Mouse (Mus musculus) limb, embryonic 15.5 days (tissue): ENCODE results near the gene Pgrmc2. TPM values are rescaled to one million over a fixed set of nuclear protein-coding genes. Genes with fewer than 3 reads are reported as not detected.

Experiments used
- ATAC-seq: fragments of 200-750 bp; cut with Nextera tagmentation; 2 replicates; pipeline ENCODE4 v1.8.0; 2017; ENCODE audit warnings: low read depth, moderate TSS enrichment; ENCODE audit not compliant: insufficient number of reproducible peaks, low FRiP score, low TSS enrichment
- H3K27ac ChIP-seq: fragments of 300-500 bp; sonication (generic); 2 replicates; pipeline ENCODE4 v1.5.1; 2015; ENCODE audit warnings: moderate library complexity, mild to moderate bottlenecking, inconsistent platforms
- H3K27me3 ChIP-seq: fragments of 300-500 bp; sonication (generic); 2 replicates; pipeline ENCODE4 v1.6.1; 2015; ENCODE audit warnings: inconsistent platforms
- H3K36me3 ChIP-seq: fragments of 300-500 bp; sonication (generic); 2 replicates; pipeline ENCODE4 v1.6.1; 2015; ENCODE audit warnings: inconsistent platforms
- H3K4me1 ChIP-seq: fragments of 300-500 bp; sonication (generic); 2 replicates; pipeline ENCODE4 v1.6.1; 2015; ENCODE audit warnings: inconsistent platforms
- H3K4me2 ChIP-seq: fragments of 300-500 bp; sonication (generic); 2 replicates; pipeline ENCODE4 v1.6.1; 2015; ENCODE audit warnings: mild to moderate bottlenecking, inconsistent platforms
- H3K4me3 ChIP-seq: fragments of 300-500 bp; sonication (generic); 2 replicates; pipeline ENCODE4 v1.5.1; 2015; ENCODE audit warnings: mild to moderate bottlenecking, inconsistent platforms
- H3K9ac ChIP-seq: fragments of 300-500 bp; sonication (generic); 2 replicates; pipeline ENCODE4 v1.6.1; 2015; ENCODE audit warnings: inconsistent platforms
- H3K9me3 ChIP-seq: fragments of 300-500 bp; sonication (generic); 2 replicates; pipeline ENCODE4 v1.6.1; 2016; ENCODE audit warnings: inconsistent platforms
- WGBS: fragments of 180-500 bp; shearing (Covaris S2); methylation state at CpG from one replicate; pipeline ENCODE4 v1.1.7; 2015; 5-methylcytosine and 5-hydroxymethylcytosine counted together
- polyA plus RNA-seq: library from polyadenylated mRNA; unstranded; fragments of >200 nt; fragmentation: Nextera tagmentation; extraction: Ambion mirVana; gene quantifications from 2 replicates; pipeline ENCODE4 v1.2.1, GENCODE M21; 2015

Gene Pgrmc2
- 40.3 and 46.2 TPM in 2 replicates for polyA plus RNA-seq

DNA sequence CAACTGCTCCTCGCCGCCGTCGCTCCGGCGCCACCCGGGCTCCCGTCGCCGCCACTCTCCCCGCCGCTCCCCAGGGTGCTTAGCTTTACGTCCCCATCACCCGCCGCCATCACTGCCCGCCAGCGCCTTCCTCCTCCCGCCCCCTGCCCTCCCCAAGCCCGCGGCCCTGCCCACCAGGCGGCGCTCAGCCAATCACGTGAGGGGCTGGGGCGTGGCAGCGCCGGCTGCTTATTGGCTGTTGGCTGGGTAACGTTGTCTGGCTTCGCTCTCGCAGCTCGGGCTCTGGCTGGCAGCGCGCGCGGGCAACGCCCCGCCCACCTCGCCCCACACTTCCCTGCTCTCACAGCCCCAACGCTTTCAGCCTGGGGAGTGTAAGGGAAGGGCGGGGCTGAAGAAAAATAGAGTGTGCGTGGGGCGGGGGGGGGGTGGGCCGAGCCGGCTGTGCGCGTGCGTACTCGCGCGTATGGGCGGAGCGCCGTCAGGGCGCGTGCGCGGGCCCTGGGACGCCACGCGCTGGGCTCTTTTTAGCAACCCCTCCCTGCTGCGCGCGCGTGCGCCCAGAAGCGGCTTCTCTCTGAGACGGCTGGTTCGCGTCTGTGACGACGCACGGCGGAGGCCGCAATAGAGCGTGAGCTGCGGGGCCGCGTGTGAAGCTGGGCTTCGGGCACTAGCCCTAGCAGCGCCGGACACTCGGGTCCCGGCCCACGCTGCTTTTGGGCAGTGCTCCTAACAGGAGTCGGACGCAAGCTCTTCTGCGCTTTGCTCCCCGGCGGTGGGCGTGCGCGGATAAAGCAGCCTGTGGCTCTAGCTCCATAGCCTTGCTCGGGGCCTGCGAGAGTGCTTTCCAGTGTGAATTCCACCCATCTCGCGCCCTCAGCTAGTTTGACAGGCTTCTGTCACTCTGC, at the start of gene Pgrmc2:
TSS of gene Pgrmc2 (minus strand) at position 162 of the 905 bp plus-strand sequence.
- Histone ChIP-seq H3K27me3 (no peaks in the 10 kb centered on the region), H3K9ac (peak within 1 kb of the TSS; percentile 78), H3K4me1 (peaks cover 10% of the 10 kb centered on the region), H3K9me3 (no peaks in the 10 kb centered on the region), H3K36me3 (no peaks in the 10 kb centered on the region), H3K27ac (peak within 1 kb of the TSS; percentile 93), H3K4me2 (peak within 1 kb of the TSS; percentile 76), H3K4me3 (peak within 1 kb of the TSS; percentile 96)
- ATAC-seq: peak; percentile 99
- WGBS: under 1% methylated on average over 91 of the region's 95 CpGs

GRCm38 (mm10) chr3:41124000-41124294, 41.1 kb upstream of the Pgrmc2 start:
- Histone ChIP-seq H3K36me3 (no peaks in the 10 kb centered on the region), H3K9me3 (no peaks in the 10 kb centered on the region), H3K4me3 (no peak overlapping the region), H3K4me1 (0 out of 2 replicates have a peak, but pooled peaks cover 5% of the 10 kb centered on the region), H3K4me2 (no peak overlapping the region), H3K27ac (no peak overlapping the region), H3K9ac (no peak overlapping the region), H3K27me3 (0 out of 2 replicates have a peak, but pooled peaks cover 10% of the 10 kb centered on the region)
- WGBS: 14% methylated on average over 12 of the region's 12 CpGs
- ATAC-seq: no peak

- Histone ChIP-seq H3K9me3 (no peaks in the 10 kb centered on the region), H3K9ac (no peak overlapping the region), H3K27ac (no peak overlapping the region), H3K4me3 (no peak overlapping the region), H3K4me1 (0 out of 2 replicates have a peak, but pooled peaks cover 5% of the 10 kb centered on the region), H3K27me3 (0 out of 2 replicates have a peak, but pooled peaks cover 10% of the 10 kb centered on the region), H3K4me2 (no peak overlapping the region), H3K36me3 (no peaks in the 10 kb centered on the region)
- WGBS: 40% methylated on average over 10 of the region's 10 CpGs
- ATAC-seq: no peak
These were observed 40.5 kb upstream of the Pgrmc2 start for GRCm38 (mm10) chr3:41123190-41123999.

DNA sequence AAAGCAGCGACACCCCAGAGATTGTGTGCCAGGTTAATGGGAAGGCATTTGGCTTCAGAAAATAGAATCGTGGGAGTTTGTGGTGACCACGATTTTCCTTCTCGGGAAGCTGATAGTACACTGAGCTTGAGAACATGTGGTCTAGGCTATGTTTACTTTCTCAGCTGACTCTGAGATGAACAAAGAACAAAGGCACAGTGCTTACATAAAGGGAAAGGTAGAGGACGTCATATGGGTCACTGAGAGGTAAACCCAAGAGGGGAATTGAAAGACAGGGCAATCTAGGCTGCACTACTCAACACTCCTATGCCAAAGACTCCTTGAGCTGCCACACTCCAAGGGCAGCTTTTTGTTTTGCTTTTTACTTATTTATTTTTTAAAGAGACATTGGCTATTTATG, 35.3 kb upstream of the Pgrmc2 start:
- H3K9ac ChIP-seq: no peak overlapping the region
- 73% methylated on average over 5 of the region's 5 CpGs for WGBS
- no peaks in the 10 kb centered on the region for H3K27me3 ChIP-seq
- no peak overlapping the region for H3K4me2 ChIP-seq
- no peaks in the 10 kb centered on the region for H3K4me1 ChIP-seq
- H3K27ac ChIP-seq: no peak overlapping the region
- no peaks in the 10 kb centered on the region for H3K36me3 ChIP-seq
- no peak overlapping the region for H3K4me3 ChIP-seq
- no peaks in the 10 kb centered on the region for H3K9me3 ChIP-seq
- no peak for ATAC-seq

GRCm38 (mm10) chr3:41117447-41117846, 34.6 kb upstream of the Pgrmc2 start:
- Histone ChIP-seq H3K4me3 (no peak overlapping the region), H3K9me3 (no peaks in the 10 kb centered on the region), H3K36me3 (no peaks in the 10 kb centered on the region), H3K9ac (no peak overlapping the region), H3K4me2 (no peak overlapping the region), H3K27me3 (no peaks in the 10 kb centered on the region), H3K27ac (no peak overlapping the region), H3K4me1 (no peaks in the 10 kb centered on the region)
- ATAC-seq: no peak

DNA sequence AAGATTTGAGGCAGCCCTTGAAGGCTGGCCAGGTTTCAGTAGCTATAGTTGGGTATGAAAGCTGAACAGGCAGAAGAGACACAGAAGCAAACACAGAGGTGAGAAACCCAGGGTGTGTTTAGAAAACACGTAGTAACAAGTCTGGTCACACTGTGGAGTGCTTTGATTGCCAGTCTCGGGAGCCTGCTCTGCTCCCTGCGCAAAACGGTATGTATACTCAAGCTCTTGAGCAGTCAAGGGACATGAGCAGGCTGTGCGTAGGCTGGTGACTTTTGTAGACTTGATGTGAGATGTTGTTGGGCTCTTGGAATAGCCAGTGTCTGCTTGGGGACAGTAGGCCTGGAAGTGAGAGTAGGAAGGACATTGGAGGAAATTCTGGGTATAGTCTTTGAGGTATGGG, 30.3 kb upstream of the Pgrmc2 start:
- WGBS: 69% methylated on average over 5 of the region's 5 CpGs

DNA sequence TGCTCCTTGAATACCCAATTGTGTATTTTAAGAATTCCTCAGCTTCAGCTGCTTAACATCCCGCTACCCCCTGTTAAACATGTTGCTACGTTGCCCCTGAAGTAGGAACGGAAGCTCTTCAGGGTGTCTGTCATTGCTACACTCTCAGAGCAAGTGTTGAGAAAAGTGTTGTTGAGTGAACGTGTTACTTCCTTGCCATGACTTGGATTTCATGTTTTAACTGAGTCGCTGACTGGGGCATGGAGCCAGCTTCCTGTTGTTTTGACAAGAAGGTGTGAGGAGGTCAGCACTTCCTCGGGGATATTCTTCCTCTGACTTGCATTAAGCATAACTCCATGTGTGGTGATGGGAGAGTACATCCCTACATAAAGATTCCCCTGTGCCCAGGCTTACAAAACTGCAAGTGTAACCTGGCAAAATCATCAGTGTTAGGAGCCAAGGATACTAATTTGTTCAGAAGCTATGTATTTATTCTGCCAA, 25.5 kb upstream of the Pgrmc2 start:
- no peak for ATAC-seq
- H3K4me2 ChIP-seq: no peak overlapping the region
- H3K36me3 ChIP-seq: no peaks in the 10 kb centered on the region
- no peak overlapping the region for H3K27ac ChIP-seq
- no peak overlapping the region for H3K4me3 ChIP-seq
- WGBS: 37% methylated on average over 6 of the region's 6 CpGs
- no peaks in the 10 kb centered on the region for H3K9me3 ChIP-seq
- H3K27me3 ChIP-seq: no peaks in the 10 kb centered on the region
- H3K4me1 ChIP-seq: 0 out of 2 replicates have a peak, but pooled peaks cover 4% of the 10 kb centered on the region
- H3K9ac ChIP-seq: no peak overlapping the region

More for the DNA sequence above, 30.3 kb upstream of the Pgrmc2 start:
- H3K4me3 ChIP-seq: no peak overlapping the region
- no peaks in the 10 kb centered on the region for H3K9me3 ChIP-seq
- no peak overlapping the region for H3K27ac ChIP-seq
- no peak overlapping the region for H3K4me2 ChIP-seq
- no peaks in the 10 kb centered on the region for H3K36me3 ChIP-seq
- no peaks in the 10 kb centered on the region for H3K27me3 ChIP-seq
- H3K4me1 ChIP-seq: 0 out of 2 replicates have a peak, but pooled peaks cover under 1% of the 10 kb centered on the region
- no peak for ATAC-seq
- H3K9ac ChIP-seq: no peak overlapping the region

DNA sequence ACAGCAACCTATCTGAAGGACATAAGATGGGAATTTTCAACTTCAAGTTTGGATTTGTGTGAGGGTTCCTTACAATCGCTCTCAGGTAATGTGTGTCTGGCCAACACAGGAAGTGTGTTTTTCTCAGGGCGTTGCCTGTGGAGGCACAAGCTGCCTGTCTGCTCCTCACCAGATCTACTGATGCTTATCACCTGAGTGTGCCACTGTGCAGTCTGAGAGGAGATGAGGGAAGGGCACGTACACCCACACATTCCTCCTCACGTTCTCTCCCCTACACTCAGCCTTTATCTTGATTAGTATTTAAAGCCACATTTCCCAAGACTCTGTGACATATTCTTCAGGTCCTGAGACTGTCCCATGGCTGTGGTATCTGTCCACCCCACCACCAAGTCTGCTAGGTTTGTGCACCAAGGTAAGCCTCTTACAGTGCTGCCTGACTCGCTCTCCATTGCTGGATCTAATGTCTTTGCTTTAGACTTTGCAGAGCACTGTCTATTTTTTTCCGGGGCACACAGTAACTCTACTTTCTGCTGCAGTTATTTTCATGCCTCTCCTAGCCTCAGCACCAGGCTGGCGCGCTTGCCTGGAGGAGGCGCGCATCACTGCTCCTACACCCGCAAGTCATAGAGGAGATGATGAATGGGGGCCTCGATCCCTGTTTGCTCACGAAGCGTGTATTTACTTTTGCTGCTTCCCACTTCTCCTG, 24.9 kb upstream of the Pgrmc2 start:
- H3K27me3 ChIP-seq: no peaks in the 10 kb centered on the region
- H3K4me1 ChIP-seq: 0 out of 2 replicates have a peak, but pooled peaks cover 4% of the 10 kb centered on the region
- H3K9me3 ChIP-seq: no peaks in the 10 kb centered on the region
- 76% methylated on average over 14 of the region's 14 CpGs for WGBS
- H3K4me3 ChIP-seq: no peak overlapping the region
- H3K4me2 ChIP-seq: no peak overlapping the region
- ATAC-seq: no peak
- H3K9ac ChIP-seq: no peak overlapping the region
- H3K27ac ChIP-seq: no peak overlapping the region
- no peaks in the 10 kb centered on the region for H3K36me3 ChIP-seq

DNA sequence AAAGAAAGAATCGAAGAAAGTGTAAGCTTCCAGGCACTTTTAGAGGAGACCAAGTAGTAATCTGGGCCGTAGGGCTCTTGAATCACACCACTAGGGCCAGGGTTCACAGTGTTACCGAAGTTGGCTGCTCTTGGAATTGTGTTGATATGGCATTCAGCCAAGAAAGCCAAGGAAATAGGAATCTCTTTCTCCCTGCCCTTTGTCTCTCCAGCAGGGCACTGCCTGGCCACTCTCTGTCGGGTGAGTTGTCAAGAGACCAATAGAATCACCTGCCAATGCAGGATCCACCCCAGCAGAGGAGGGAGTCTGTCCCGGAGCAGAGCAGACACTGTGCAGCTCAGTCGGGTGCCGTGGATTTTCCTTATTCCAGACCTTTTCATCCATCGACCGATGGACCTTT, 19.1 kb upstream of the Pgrmc2 start:
- H3K4me1 ChIP-seq: no peaks in the 10 kb centered on the region
- 92% methylated on average over 9 of the region's 9 CpGs for WGBS
- no peak overlapping the region for H3K27ac ChIP-seq
- no peak overlapping the region for H3K4me3 ChIP-seq
- H3K4me2 ChIP-seq: no peak overlapping the region
- no peaks in the 10 kb centered on the region for H3K36me3 ChIP-seq
- H3K27me3 ChIP-seq: no peaks in the 10 kb centered on the region
- H3K9ac ChIP-seq: no peak overlapping the region
- ATAC-seq: no peak
- H3K9me3 ChIP-seq: no peaks in the 10 kb centered on the region

- no peaks in the 10 kb centered on the region for H3K4me1 ChIP-seq
- no peak overlapping the region for H3K9ac ChIP-seq
- ATAC-seq: no peak
- no peaks in the 10 kb centered on the region for H3K27me3 ChIP-seq
- H3K36me3 ChIP-seq: no peaks in the 10 kb centered on the region
- no peaks in the 10 kb centered on the region for H3K9me3 ChIP-seq
- H3K4me3 ChIP-seq: no peak overlapping the region
- 61% methylated on average over 2 of the region's 2 CpGs for WGBS
- H3K4me2 ChIP-seq: no peak overlapping the region
- no peak overlapping the region for H3K27ac ChIP-seq
These were observed 17.3 kb upstream of the Pgrmc2 start for GRCm38 (mm10) chr3:41100157-41100556.

DNA sequence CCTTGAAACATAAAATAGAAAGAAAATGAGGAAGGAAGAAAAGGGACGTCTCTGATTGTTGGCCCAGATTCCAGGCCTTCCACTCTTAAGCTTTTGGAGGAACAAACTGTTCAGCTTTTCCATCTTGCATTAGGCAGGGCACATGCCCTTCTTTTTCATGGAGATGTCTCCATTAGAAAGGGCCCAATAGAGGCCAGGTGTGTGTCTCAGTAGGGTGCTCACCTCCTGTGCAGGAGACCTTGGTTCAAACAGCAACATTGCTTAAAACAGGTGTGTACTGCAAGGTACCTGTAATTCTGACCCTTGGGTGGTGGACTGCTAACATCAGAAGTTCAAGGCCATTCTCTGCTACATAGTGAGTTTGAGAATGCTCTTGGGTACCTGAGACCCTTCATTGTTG, 16.8 kb upstream of the Pgrmc2 start:
- 74% methylated on average over 1 of the region's 1 CpGs for WGBS
- H3K27me3 ChIP-seq: no peaks in the 10 kb centered on the region
- no peaks in the 10 kb centered on the region for H3K4me1 ChIP-seq
- ATAC-seq: no peak
- H3K36me3 ChIP-seq: no peaks in the 10 kb centered on the region
- no peaks in the 10 kb centered on the region for H3K9me3 ChIP-seq
- no peak overlapping the region for H3K4me2 ChIP-seq
- H3K4me3 ChIP-seq: no peak overlapping the region
- no peak overlapping the region for H3K27ac ChIP-seq
- no peak overlapping the region for H3K9ac ChIP-seq
